Mouse (Mus musculus): ENCODE data around the gene Chd4. TPM values are rescaled to one million over a fixed set of nuclear protein-coding genes. Genes with fewer than 3 reads are reported as not detected.
A peak's percentile ranks its signal among the peaks of the same experiment; 100 is the strongest.

Chd4 gene
- total and polyA plus RNA-seq, 3 experiments: 93.0 to 232 (median 173) TPM

- no peaks in the 10 kb centered on the region for H3K27me3 ChIP-seq (ENCODE audit: control insufficient read depth in 1 of 2, insufficient read depth in 2 of 2, low read length in 2 of 2)
- no peaks in the 10 kb centered on the region for H3K4me1 ChIP-seq (ENCODE audit: control insufficient read depth in 1 of 2, insufficient read depth in 2 of 2, low read length in 2 of 2)
- H3K27ac ChIP-seq (ENCODE audit: control insufficient read depth, low read depth, low read length): no peak within 1 kb of the TSS
- H3K79me2 ChIP-seq (ENCODE audit: control insufficient read depth, insufficient read depth, low read length, poor library complexity): no peaks in the 10 kb centered on the region
- H3K9ac ChIP-seq (ENCODE audit: control insufficient read depth, low read depth, low read length, poor library complexity, severe bottlenecking): no peak within 1 kb of the TSS
- no peak for DNase-seq (ENCODE audit: low read depth, low spot score)
- no peaks in the 10 kb centered on the region for H3K9me3 ChIP-seq (replicated peaks; ENCODE audit: insufficient read depth, low read length)
- H3K4me3 ChIP-seq (ENCODE audit: control insufficient read depth in 1 of 2, insufficient read depth in 1 of 2, low read depth in 2 of 2, low read length in 2 of 2): no peak within 1 kb of the TSS
- TF ChIP-seq TCF12 (IDR thresholded peaks at IDR 0.05; ENCODE audit: low read depth, low read length) (no peak), RAD21 (IDR thresholded peaks at IDR 0.05; ENCODE audit: low read depth, low read length) (no peak), NRF1 (IDR thresholded peaks at IDR 0.05; ENCODE audit: insufficient read depth, low read depth, low read length, poor library complexity, severe bottlenecking) (no peak), MYB (IDR thresholded peaks at IDR 0.05; ENCODE audit: low read depth, low read length) (no peak)
- H3K36me3 ChIP-seq (ENCODE audit: control insufficient read depth in 1 of 2, insufficient read depth in 2 of 2, low read length in 2 of 2): peaks cover 0 to 1% of the 10 kb centered on the region in 2 experiments; a peak in 1 of 4 replicates
Observed at GRCm38 (mm10) chr6:125049678-125050077, 46.1 kb upstream of the Chd4 start, which contains the start of gene Acrbp. Acrbp (plus strand) TSS chr6:125049689.

GRCm38 (mm10) chr6:125051237-125051636 lies 44.5 kb upstream of the Chd4 start:
- peaks cover 0 to 1% of the 10 kb centered on the region in 2 experiments; a peak in 1 of 4 replicates for H3K36me3 ChIP-seq (ENCODE audit: control insufficient read depth in 1 of 2, insufficient read depth in 2 of 2, low read length in 2 of 2)

GRCm38 (mm10) chr6:125061493-125061892 lies 34.3 kb upstream of the Chd4 start:
- H3K9me3 ChIP-seq (replicated peaks; ENCODE audit: insufficient read depth, low read length): no peaks in the 10 kb centered on the region
- no peaks in the 10 kb centered on the region for H3K79me2 ChIP-seq (ENCODE audit: control insufficient read depth, insufficient read depth, low read length, poor library complexity)
- DNase-seq (ENCODE audit: low read depth, low spot score): peak; percentile 28
- TF ChIP-seq ZC3H11A (IDR thresholded peaks at IDR 0.05; ENCODE audit: low read depth, low read length) (no peak), MAZ (IDR thresholded peaks at IDR 0.05; ENCODE audit: low read depth, low read length) (no peak), RCOR1 (IDR thresholded peaks at IDR 0.05; ENCODE audit: low read depth, low read length) (no peak), GATA1 (IDR thresholded peaks at IDR 0.05; ENCODE audit: low read depth, low read length) (0 out of 2 replicates have a peak, but pooled peaks have one; percentile 25), SIN3A (IDR thresholded peaks at IDR 0.05; ENCODE audit: low read length) (no peak)
- peaks cover 5 to 16% of the 10 kb centered on the region in 2 experiments for H3K4me1 ChIP-seq (ENCODE audit: control insufficient read depth in 1 of 2, insufficient read depth in 2 of 2, low read length in 2 of 2)
- H3K4me3 ChIP-seq (ENCODE audit: control insufficient read depth in 1 of 2, insufficient read depth in 1 of 2, low read depth in 2 of 2, low read length in 2 of 2): no peak overlapping the region
- H3K27me3 ChIP-seq (ENCODE audit: control insufficient read depth in 1 of 2, insufficient read depth in 2 of 2, low read length in 2 of 2): no peaks in the 10 kb centered on the region
- peaks cover 0 to 2% of the 10 kb centered on the region in 2 experiments; a peak in 2 of 4 replicates for H3K36me3 ChIP-seq (ENCODE audit: control insufficient read depth in 1 of 2, insufficient read depth in 2 of 2, low read length in 2 of 2)
- H3K27ac ChIP-seq (ENCODE audit: control insufficient read depth, low read depth, low read length): no peak overlapping the region
- H3K9ac ChIP-seq (ENCODE audit: control insufficient read depth, low read depth, low read length, poor library complexity, severe bottlenecking): no peak overlapping the region

More at GRCm38 (mm10) chr6:125051237-125051636, 44.5 kb upstream of the Chd4 start:
- no peaks in the 10 kb centered on the region for H3K27me3 ChIP-seq (ENCODE audit: control insufficient read depth in 1 of 2, insufficient read depth in 2 of 2, low read length in 2 of 2)
- H3K9ac ChIP-seq (ENCODE audit: control insufficient read depth, low read depth, low read length, poor library complexity, severe bottlenecking): no peak overlapping the region
- no peak for TF ChIP-seq E2F4 (IDR thresholded peaks at IDR 0.05; ENCODE audit: borderline replicate concordance, low read depth, low read length)
- TF ChIP-seq RAD21 (IDR thresholded peaks at IDR 0.05; ENCODE audit: low read depth, low read length): no peak; the same call in 1 of the 2 replicates
- no peak for TF ChIP-seq POLR2AphosphoS2 (IDR thresholded peaks at IDR 0.05; ENCODE audit: low read length)
- no peak for TF ChIP-seq TBP (IDR thresholded peaks at IDR 0.05; ENCODE audit: low read depth, low read length)
- TF ChIP-seq MAX (IDR thresholded peaks at IDR 0.05; ENCODE audit: low read length): no peak
- TF ChIP-seq ZNF384 (IDR thresholded peaks at IDR 0.05; ENCODE audit: low read depth, low read length): peak; percentile 83
- no peak for TF ChIP-seq UBTF (IDR thresholded peaks at IDR 0.05; ENCODE audit: borderline replicate concordance, insufficient read depth, low read depth, low read length)
- TF ChIP-seq USF2 (IDR thresholded peaks at IDR 0.05; ENCODE audit: borderline replicate concordance in 1 of 2, insufficient read depth in 1 of 2, low read depth in 1 of 2, low read length in 2 of 2): no peak
- TF ChIP-seq KAT2A (conservative IDR thresholded peaks at IDR 0.05; ENCODE audit: low read depth, low read length): no peak
- no peak for TF ChIP-seq MAZ (IDR thresholded peaks at IDR 0.05; ENCODE audit: low read depth, low read length)
- no peak for TF ChIP-seq ELF1 (IDR thresholded peaks at IDR 0.05; ENCODE audit: low read depth, low read length)
- no peak for TF ChIP-seq NELFE (IDR thresholded peaks at IDR 0.05; ENCODE audit: low read depth, low read length)
- peak; percentile 45 for TF ChIP-seq SMC3 (IDR thresholded peaks at IDR 0.05; ENCODE audit: low read depth, low read length)
- no peak for TF ChIP-seq GABPA (IDR thresholded peaks at IDR 0.05; ENCODE audit: low read depth, low read length)
- TF ChIP-seq CHD2 (IDR thresholded peaks at IDR 0.05; ENCODE audit: low read length): no peak
- TF ChIP-seq TAL1 (IDR thresholded peaks at IDR 0.05; ENCODE audit: low read length): no peak
- no peak for TF ChIP-seq BHLHE40 (IDR thresholded peaks at IDR 0.05; ENCODE audit: borderline replicate concordance, low read depth, low read length)
- TF ChIP-seq CTCF (IDR thresholded peaks at IDR 0.05 in 2 of 3, conservative IDR thresholded peaks at IDR 0.05 in 1 of 3; ENCODE audit: control insufficient read depth in 1 of 3, insufficient read depth in 1 of 3, low read depth in 2 of 3, low read length in 3 of 3, poor library complexity in 1 of 3, severe bottlenecking in 1 of 3): peak; percentile 56 to 65 (median 60)
- TF ChIP-seq NRF1 (IDR thresholded peaks at IDR 0.05; ENCODE audit: insufficient read depth, low read depth, low read length, poor library complexity, severe bottlenecking): no peak
- no peak for TF ChIP-seq HCFC1 (IDR thresholded peaks at IDR 0.05; ENCODE audit: low read depth, low read length)
- TF ChIP-seq TCF12 (IDR thresholded peaks at IDR 0.05; ENCODE audit: low read depth, low read length): no peak
- TF ChIP-seq GATA1 (IDR thresholded peaks at IDR 0.05; ENCODE audit: low read depth, low read length): no peak
- no peak for TF ChIP-seq MAFK (IDR thresholded peaks at IDR 0.05; ENCODE audit: borderline replicate concordance, low read depth, low read length)
- TF ChIP-seq ETS1 (IDR thresholded peaks at IDR 0.05; ENCODE audit: low read depth, low read length): no peak
- no peaks in the 10 kb centered on the region for H3K9me3 ChIP-seq (replicated peaks; ENCODE audit: insufficient read depth, low read length)
- no peak overlapping the region for H3K27ac ChIP-seq (ENCODE audit: control insufficient read depth, low read depth, low read length)
- peak; percentile 68 for DNase-seq (ENCODE audit: low read depth, low spot score)
- H3K79me2 ChIP-seq (ENCODE audit: control insufficient read depth, insufficient read depth, low read length, poor library complexity): no peaks in the 10 kb centered on the region
- no peak overlapping the region for H3K4me3 ChIP-seq (ENCODE audit: control insufficient read depth in 1 of 2, insufficient read depth in 1 of 2, low read depth in 2 of 2, low read length in 2 of 2)
- H3K4me1 ChIP-seq (ENCODE audit: control insufficient read depth in 1 of 2, insufficient read depth in 2 of 2, low read length in 2 of 2): no peaks in the 10 kb centered on the region
